Mouse (Mus musculus) CD4-positive helper T cell, adult 2 months (primary cell): ENCODE data around the gene Idh1.

Experiments
- DNase-seq: peaks from one replicate; pipeline ENCODE4 v3.0.0-alpha.2; 2012; ENCODE audit warnings: low read depth, missing footprints, low spot score

Gene Idh1

DNA sequence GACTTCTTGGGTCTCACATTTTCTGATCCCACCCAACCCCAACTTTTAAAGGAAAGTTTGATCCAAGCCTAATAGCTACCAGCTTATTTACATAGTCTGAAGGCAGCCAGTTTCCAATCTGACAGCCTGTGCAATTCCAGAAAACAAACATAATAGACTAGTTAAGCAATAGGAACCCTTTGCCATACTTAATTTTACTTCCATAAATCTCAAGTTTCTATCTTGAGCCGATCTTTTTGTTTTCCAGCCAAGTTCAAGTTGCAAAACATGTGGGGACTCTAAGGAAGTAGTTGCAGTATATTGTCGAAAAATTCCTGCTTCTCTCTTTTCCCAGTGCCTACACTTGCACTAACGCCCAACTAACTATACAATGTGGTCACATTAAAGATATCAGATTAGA lies 8.8 kb downstream of the Idh1 start:
- no peak for DNase-seq

DNA sequence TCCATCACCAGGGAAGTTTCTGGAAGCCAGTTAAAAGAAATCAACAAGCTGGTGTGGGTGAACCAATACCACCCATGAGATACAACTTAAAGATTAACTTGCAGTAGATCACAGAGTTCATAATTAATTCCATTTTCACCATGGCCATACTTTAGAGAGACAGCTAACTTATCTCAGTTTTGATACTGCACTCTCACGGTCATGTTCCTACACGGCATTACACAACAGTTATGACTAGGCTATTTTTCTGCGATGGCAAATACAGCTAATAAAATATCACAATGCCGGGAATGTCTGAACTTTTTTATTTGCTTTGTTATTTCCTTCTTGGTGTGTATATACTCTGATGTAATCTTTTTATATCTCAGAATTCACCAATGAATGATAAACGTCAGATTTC lies 9.4 kb downstream of the Idh1 start:
- DNase-seq: no peak

DNA sequence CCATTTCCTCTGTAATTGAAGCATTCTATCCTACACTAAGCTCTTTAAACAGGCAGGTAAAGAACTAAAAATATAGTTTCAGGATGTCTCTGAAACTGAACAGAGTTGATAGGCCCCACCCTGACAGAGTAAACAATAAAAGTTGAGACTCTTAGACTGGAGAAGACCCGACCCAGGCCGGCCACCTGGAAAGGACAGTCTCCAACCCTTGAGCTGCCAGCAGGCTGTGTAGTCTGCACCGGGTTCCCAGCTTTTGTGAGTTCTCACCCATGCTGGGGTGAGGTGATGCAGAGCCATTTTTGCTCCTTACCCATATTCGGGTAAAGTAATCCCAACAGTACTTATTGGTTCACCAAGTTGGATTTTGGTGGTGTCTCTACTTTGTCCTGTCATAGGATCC lies 10.1 kb downstream of the Idh1 start:
- DNase-seq: no peak

DNA sequence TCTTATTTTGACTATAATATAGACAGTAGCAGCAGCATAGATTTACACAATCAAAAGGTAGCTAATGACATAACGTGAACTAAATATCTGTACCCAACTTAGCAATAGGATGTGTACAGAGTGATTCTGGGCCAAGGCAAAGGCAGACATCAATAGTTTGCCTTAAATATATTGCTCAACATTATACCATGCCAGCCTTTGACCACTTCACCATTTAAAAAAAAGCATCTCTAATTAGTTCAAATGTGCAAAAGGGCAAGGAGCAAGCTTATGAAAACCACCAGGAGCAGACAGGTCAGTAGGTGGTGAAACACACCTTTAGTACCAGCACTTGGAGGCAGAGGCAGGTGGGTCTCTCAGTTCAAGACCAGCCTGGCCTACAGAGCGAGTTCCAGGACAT lies 12.6 kb downstream of the Idh1 start:
- DNase-seq: no peak

DNA sequence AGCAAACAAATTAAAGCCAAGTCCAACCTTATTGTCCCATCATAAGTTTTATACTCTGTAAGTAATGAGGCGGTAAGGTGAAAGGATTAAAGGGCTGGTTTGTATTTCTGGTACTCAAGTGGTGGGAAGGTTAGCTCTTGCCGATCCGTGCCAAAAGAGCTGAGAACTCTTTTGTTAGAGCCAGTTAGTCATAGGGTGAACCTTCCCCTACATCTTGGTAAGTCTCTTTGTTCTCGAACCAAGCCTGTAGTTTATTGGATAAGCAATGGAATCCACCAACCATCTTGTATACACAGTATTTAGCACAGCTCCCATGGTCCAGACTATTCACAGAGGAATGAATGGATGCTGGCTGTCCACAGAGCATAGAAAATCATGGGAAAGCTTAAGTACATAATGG lies 14.7 kb downstream of the Idh1 start:
- no peak for DNase-seq

DNA sequence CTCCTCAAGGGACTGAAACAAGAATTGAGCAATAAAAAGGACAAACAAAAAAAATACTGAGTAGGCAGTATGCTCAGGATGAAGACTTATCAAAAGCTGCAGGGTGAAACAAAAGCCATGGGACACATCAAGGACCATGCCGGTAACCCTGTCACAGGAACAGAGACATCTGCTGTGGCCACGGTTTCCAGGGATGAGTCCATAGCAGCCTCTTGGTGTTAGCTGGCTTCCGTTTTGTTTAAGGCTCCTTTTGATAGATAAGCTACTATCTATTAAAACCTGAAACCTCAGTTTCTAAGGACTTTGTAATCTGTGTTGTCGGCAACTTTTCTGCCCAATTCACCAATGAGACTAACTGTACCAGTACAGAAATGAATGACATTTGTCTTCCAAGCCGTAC lies 16.4 kb downstream of the Idh1 start:
- DNase-seq: no peak

DNA sequence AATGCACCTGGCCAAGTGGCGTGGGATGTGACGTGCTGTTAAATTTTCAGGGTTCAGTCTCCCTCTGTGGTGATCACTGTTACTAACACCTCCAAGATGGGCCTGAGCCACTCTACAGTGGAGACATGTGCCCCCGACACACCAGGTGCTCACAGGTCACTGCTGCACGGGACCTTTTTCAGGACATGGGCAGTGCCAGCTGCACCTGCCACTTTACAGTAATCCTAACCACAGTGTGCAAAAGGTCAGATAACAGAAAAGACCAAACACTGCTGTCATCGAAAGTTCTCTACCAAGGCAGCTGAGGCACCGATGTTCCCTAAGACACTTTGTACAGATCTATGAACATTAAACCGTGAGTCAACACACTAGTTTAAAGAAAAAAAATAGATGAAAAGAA lies 16.8 kb downstream of the Idh1 start:
- DNase-seq: no peak

DNA sequence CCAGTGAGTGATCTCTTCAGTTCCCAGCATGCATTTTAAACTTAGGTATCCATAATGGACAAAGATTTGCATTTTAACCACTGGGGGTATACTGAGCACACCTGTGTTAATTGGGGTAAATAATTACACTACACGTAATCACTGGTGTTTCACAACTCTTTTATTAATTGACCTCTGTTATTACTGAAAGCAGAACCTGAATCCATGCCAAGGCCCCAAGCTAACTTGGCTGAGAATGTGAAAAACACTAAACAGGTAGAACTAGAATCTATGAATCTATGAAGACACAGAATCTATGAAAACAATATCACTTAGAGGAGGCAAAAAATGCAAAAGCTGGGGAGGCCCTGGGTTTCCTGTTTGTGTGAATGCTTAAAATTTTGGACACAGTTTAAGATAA lies 18.8 kb downstream of the Idh1 start:
- DNase-seq: no peak

DNA sequence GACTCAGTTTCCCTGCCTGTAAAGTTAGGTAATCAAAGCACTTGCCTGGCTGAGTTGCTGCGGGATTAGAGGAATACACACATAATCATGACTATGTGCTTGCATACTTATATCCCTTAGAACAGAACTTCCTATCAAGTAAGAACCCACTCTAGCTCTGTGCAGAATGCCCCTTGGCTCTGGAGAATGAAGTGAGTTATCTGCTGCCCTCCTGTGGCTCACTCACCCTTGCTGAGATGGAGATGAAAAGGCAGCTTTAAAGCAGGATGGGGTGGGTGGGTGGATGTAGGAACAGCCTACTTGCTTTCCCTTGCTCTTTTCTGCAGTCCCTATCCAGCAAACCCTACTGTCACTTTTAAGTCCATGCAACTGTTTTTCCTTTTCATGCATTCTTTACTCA lies 24.1 kb downstream of the Idh1 start:
- no peak for DNase-seq

DNA sequence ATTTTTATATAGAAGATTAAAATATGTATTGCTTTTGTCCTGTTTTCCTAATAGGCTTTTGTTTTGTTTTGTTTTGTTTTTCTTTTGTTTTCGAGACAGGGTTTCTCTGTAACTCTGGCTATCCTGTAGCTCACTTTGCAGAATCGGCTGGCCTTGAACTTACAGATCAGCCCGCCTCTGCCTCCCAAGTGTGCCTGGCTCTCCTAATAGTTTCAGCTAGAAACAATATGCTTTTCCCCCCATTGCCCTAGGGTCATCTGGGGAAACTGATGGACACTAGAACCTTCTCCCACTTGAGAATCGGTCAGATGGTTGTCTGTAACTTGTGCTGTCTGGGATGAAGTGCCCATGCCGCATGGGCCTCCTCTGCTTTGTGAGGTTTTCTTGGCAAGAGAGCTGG lies 30.2 kb downstream of the Idh1 start:
- DNase-seq: no peak

DNA sequence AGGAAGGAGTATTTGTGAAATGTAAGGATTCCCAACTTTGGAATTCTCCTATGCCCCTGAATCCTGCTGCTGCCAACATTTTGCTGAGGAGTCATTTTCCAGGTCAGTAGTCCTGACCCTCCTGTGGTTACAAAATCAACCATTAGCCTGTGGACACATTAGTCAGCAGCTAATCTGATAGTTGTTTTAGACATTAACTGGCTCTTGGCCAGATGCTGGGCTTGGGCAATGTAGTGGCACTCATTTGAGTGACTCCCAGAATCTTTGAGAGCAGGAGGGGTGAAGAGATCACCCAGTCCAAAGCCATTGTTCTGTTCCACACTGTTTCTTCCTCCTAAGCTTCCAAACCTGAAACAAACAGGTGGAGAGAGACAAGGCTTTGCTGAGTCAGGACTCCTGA lies 31.5 kb downstream of the Idh1 start:
- no peak for DNase-seq

DNA sequence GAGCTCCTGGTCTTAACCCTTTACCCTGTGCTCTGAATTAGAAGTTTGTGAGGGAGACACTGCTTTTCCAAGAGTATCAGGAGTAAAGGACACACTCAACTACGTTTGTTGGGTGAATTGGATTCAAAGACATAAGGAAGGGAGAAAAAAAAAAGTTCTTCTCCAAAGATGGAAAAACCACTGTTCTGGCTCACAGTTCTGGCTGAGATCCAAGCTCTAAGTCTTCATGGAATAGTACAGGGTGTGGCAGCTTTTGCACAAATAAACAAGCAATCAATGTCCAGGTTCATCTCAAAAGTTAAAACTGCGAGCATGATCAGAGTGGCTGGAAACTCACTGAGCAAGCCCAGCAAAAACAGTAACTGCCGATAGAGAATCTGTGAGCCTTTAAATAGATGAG lies 38.3 kb downstream of the Idh1 start:
- DNase-seq: no peak

DNA sequence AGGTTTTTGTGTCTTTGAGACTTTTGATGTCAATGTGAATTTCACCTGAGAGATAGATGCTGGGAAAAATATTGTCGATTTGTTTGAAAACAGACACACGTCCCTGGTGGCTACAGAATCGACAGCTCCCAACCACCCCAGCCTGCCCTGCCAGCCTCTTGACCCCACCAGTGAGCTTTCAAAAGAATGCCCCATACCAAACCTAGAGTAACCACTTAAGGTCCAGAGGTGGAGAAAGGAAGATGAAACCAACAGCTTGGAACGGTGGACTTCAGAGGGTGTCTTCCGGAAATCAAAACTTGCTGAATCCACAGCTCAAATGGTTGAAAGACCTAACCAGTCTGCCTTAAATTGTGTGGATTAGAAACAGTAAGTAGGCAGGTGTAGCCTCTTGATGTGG lies 39.0 kb downstream of the Idh1 start:
- no peak for DNase-seq

DNA sequence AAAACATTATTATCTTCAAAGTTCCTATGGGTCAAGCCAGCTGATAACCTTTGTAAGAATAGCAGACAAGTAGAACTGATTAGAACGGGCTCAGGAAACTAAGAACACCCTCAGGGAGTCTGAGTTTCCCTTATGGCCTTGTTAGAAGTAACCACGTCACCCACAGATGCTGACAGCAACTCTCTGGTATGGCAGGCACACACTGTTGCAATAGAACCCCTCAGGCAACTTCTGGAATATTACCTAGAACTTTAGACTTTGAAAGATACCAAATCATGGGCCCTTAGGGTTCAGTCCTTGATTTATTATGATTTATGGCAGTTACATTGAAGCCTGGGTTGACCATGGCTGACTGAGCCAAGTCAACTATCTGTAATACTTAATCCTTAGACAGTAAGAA lies 39.7 kb downstream of the Idh1 start:
- DNase-seq: no peak

DNA sequence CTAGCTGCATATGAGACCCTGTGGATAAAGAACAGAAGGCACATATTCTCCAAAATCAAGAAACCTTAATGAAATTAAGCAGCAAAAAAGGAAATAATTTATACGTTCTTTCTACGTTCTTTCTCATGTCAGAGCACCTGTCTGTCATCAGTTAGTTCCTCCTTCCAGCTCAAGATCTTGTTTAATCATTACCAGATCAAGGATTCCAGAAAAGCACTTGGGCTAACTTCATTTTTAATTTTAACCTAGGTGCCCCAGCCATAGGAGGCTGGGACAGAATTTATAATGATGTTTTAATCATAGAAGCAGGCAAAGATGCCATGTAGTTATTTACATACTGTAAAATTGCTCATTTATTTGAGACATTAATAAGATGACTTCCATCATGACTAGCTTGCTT lies 41.5 kb downstream of the Idh1 start:
- DNase-seq: no peak

DNA sequence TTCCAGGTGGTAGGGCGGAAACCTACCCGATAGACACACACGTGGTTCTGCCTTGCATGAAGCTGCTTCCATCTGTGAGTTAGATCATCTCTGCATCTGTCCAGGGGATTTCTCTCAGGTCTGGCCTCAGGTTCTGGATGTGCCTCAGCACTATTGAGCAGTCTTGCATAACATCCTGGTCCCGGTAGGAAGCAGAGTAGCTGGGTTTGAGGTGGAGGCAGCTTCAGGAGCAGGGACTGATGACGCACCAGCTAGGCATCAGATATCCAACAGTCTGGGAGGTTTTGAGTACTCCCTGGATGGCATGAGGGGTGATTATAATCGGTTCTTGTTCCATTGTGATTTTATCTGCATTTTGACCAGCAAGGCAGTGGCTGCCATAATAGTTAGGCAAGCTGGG lies 48.7 kb downstream of the Idh1 start:
- no peak for DNase-seq

DNA sequence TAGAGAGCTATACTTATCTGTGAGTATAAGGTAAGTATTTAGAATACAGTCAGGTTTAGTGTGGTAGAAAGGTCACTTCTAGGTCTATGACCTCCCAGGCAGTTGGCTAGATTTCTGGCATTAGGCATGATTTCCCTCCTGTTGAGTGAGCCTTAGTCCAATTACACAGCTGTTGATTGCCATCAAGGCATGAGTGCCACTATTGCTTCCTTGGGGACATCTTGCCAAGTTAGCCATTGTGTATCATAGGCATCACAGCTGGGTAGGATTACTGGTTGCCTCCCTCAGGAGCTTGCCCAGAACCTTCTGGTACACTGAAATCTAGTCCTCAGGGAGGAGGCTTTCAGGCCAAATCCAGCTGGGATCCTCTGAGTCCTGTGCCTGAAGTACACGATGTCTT lies 53.5 kb downstream of the Idh1 start:
- no peak for DNase-seq

DNA sequence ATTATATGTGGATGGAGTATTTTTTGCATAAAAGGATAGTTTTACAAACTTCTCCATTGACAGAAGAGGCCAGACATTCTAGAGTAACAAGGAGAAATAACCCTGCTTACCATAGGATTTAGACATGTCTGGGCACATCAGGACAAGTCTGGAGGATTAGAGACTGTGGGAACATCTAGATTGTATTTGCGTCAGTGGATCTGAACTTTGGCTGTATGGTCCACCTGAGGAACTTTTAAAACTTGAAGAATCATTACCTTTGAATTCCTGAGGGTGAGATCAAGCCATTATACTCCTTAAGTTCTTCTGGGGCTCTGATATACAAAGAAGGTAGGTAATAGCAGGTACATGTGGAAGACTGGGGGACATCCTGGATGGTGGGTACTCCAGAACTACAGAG lies 54.6 kb downstream of the Idh1 start:
- no peak for DNase-seq

DNA sequence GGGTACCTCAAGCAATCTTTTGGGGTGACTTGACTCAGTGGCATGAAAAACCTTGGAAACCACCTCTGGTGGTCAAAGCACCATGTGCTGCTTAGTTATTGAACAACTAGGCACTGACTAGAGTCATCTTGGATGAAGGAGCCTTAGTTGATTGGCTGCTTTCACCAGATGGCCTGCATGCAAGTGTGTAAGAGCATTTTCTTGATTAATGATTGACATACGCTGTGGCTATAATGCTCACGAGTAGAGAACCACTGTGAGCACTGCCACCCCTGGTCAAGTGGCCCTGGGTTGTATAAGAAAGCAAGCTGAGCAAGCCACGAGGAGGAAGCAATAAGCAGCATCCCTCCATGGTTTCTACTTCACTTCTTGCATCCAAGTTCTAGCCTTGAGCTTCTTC lies 56.1 kb downstream of the Idh1 start:
- DNase-seq: no peak

DNA sequence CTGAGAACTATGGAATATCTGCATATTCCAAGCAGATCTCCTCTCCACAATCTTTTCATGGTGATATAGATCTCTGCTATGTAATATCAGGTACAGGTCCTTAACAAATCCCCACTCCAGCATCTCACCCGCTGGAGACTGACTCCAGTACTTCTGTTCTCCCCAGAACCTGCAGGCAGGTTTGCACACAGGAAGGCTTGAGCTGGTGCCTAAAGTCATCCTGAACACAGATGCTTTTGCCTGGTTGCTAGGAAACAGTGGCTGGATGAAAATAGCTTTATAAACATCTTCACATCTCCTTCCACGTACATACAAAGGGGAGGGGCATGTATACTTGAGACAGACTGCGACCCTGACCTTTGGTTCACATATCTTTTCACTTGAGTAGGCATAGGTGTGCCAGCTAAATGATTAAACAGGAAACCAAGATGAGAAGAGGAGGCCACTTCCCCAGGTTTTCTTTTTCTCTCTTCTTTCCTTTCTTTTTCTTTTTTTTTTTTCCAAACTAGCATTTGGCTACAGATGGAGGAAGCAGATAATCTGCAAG lies 56.6 kb downstream of the Idh1 start:
- DNase-seq: no peak

DNA sequence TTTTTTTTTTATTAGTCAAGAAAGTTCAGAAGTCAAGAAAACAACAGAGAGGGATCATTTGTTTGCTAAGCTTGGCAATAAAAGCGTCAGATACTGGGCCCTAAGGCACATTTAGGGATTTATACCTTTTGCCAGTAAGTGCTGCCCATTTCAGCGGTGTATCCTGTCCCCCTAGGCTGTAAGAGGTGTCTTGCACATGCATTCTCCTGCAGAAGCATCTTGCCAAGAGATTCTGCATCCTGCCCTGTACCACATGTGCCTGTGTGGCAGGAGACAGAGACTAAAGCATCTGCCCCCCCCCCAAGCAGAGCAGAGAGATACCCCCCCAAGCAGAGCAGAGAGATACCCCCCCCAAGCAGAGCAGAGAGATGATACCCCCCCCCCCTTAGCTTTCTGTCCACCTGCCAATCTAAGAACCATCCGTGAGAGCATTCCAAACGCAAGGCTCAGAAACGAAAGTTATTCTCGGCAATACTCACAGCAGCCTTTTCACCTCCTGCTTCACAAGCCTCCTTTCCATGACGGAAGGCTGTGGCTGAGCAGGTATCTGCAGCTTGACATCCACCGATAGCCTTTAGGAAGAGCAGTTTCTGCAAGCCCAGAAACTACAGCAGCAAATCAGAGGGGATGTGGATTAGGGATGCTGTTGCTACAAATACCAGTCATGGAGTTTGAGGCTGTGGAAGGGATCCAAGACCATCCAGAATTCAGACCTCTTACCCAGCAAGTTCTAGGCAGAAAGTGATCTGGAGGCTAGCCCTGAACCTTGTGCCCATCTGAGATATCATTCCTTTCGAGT lies 63.5 kb downstream of the Idh1 start, which contains the start of gene D630023F18Rik:
TSS of gene D630023F18Rik (minus strand) at position 641 of the 799 bp plus-strand sequence.
- no peak for DNase-seq

DNA sequence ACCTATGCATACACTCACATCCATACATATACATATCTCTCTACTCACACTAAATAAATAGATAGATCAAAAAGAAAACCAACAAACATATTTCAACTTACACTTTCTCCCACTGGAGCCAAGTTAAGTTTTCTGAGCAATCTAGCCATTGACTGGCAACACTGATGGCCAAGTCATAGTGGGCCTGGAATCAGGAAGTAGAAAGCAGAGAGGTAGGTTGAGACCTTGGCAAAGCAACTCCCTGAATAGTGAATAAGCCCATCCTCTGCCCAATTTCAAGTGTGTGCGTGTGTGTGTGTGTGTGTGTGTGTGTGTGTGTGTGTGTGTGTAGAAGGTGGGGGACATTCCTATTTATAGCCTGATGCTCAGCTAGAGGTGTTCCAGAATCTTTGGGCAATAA lies 66.9 kb downstream of the Idh1 start, which contains the start of gene Gm28845:
TSS of gene Gm28845 (minus strand) at position 121 of the 400 bp plus-strand sequence.
- no peak for DNase-seq

DNA sequence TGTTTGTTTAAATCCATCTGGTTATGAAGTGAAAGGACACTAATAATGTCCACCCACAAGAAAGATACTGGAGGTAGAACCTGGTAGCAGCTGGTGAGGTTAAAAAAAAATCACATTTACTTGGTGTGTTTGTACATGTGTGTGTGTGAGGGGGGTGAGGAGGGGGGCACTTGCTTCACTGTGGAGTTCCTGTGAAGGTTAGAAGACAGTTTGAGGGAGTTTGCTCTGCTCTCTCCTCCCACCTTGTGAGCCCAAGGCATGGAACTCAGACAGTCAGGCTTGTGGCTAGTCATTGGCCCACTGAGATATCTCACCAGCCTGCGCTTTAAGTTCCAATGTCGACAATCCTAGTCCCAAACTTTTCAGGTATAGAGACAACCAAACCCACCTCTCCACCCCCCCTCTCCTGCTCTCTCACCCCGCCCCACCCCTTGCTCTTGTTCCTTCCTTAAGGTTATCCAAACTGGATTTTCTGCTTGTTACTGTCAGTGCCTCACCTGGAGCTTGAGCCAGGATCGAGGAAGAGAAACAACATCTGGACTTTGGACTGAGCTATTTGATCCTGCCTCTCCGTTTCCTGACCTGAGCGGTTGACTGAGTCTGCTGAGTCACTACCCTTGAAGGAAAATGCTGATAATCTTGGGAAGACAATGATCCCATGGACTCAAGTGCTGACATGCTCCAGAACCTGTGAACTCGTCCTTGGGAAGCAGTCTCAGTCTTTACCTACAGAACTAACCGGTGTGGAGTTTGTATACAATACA lies 68.0 kb downstream of the Idh1 start:
- DNase-seq: no peak
